Mouse (Mus musculus): ENCODE measurements at regions not wholly inside any gene's neighbourhood (a gene's known extent, or its start where the extent isn't known, plus 50 kb on each side); places are given as distances from the start of the nearest gene placed in this dataset.

GRCm38 (mm10) chr12:49946752-49947260 is 561.8 kb downstream of the Gm43517 start:
- DNase-seq: no peak

DNA sequence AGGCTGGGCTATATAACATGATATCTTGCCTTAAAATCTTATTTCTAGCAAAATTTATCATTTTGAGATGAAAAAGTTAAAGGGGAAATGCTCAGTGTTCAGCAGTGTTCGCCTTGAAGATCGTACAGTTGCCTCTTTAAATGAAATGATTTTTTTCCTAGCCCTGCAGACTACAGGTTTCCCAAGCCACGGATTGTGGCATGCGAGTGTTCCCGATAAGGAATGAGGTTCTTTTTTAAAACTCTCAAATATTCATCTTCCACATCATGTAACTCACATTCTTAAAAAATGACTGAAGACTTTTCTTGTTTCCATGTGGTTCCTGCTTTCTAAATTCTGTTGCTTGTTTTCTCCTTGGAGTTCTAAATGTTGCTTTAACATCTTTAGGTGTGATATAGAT is 566.0 kb downstream of the Gm43517 start:
- no peak for DNase-seq

DNA sequence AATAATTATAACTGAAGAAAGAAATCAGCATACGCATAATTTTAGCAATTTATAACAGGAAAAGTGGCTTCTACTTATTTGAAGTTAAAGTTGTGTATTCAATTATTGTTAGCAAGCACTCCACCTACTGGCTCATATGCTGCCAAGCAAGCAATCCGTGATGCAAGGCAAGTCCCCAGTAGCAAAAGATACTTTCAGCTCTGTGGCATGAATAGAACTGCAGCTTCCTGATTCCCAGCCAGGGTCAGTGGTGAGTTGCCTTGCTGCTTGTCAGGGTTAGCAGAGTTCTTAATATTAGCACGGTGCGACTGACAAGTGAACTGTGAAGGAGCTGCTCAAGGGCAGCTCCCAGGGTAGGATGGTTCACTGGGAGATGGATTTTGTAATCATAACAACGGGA is 566.8 kb downstream of the Gm43517 start:
- DNase-seq: peak; percentile 33

- DNase-seq: no peak
These were observed 583.1 kb downstream of the Gm43517 start for GRCm38 (mm10) chr12:49968072-49968471.

DNA sequence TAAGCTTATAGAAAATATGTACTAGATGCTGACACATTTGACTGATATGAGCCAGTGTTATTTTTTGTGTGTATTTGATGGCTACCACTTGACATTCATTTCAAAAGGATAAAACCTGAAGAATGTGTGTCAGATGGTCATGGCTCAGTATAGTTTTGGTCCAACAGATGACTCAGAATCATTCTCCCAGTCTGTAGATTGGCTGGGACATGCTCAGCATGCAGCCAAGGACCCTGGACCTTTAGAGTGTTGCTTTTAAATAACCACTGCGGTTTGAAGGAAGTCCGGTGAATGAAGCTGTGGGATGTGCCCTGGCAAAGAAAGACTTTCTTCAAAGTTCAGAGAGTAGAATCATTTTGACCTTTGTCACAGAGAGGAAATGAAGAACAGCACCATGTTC is 584.6 kb downstream of the Gm43517 start:
- no peak for DNase-seq

GRCm38 (mm10) chr12:49974591-49975323 is 589.8 kb downstream of the Gm43517 start:
- peak; percentile 22 for DNase-seq

- no peak for DNase-seq
These were observed 590.6 kb downstream of the Gm43517 start for GRCm38 (mm10) chr12:49975553-49975952.

DNA sequence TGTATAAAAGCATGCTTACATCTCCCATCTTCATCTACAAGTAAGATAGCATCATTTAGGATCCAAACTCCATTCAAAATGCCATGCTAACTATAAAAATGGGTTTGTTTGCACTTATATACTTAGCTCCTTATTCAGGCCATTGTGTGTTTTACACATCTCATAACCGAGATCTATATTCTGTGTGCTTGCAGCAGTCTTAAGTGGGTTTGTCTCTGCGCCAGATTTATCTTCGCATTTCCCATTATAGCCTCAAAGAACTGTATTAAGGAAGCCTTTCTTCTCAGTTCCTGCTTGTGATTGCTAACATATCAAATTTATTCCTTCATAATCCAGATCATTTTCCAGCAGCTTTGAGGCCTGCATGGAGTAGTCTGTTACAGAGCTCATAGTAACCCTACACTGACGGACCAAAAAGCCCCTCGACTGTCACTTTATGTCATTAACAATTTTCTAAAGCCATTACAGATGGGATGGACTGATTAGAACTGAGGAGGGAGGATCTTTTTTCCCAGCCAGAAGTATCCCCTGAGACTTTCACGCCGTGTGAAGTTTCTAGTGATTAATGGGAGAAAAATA is 607.6 kb downstream of the Gm43517 start:
- DNase-seq: no peak

DNA sequence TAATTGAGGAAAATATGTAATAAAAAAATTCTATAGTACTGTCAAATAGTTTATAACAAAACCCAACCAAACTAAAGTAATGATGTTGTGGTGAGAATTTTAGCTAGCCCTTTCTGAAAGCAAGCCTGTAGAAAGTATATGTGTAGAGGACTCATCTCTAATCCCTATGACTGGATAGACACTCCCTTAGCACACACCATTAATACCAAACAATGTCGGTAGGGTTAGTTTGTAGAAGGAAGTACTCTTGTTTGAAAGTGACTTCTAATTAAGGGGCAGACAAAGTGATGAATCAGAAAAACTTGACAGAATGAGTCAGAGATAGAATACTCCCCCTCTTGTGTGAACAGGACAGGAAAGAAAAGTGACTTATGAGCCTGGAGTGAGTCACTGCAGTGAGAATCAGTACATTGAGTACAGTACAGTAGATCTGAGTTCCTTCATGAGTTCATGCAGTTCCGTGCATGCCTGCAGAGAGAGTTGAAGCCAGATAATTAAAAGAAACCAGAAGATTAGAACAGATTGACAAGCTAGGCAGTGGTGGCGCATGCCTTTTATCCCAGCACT is 610.0 kb downstream of the Prkd1 start:
- DNase-seq: no peak

GRCm38 (mm10) chr12:50061286-50061685 is 587.6 kb downstream of the Prkd1 start:
- no peak for DNase-seq

GRCm38 (mm10) chr12:50066394-50066793 is 582.5 kb downstream of the Prkd1 start:
- DNase-seq: no peak

DNA sequence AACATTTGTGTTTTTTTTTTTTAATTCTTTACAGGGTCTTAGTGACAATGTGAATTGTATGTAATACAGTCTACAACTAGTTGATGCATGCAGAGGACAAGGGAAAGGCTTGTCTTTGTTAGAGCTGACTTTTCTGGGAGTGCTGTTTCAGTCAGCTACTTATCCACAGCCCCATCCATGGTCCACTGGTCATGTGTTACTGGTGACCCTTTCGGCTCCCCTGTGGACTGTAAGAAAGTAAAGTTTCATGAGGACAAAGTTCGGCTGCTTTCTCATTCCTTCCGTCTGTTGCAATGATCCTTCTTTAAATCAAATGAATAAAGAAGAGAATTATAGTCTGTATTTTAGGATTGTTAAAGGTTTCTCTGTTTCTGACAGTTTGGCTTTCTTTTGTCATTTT is 577.1 kb downstream of the Prkd1 start:
- no peak for DNase-seq

- DNase-seq: no peak
These were observed 576.5 kb downstream of the Prkd1 start for GRCm38 (mm10) chr12:50072359-50072758.

DNA sequence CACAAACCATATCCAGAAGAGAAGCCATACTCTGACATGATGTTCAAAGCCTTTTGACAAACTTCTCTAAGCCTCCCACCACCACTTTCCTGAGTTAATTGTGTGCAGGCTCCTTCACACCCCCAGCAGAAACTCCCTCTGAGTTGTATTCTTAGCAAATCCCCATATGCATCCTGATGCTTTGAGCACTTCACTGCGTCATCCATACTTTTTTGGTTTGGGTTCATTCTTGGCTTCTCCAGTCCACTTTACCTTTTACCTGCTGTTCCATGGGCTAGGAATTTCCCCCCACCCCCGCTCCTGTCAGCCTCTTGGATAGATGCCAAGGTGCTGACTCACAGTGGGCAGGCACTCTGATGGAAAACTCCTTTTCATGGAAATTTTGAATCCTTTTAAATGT is 575.2 kb downstream of the Prkd1 start:
- DNase-seq: no peak

DNA sequence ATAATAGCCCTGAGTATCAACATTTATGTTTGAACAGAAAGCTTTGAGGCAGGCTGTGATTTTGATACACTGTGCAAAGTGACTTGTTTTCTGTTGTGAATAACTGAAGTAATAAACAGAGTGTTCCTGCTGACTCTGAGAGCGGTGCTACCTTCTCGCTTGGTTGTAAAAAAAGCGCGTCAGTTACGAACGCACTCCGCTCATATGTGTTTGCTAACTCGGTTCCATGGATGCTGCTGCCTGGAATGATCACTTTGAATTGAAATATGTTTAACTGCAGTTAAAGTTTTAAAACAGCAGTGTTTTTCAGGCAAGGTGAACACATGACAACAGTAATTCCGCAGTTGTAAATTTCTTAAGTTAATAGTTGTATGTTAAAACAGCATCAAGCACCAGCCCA is 567.7 kb downstream of the Prkd1 start:
- no peak for DNase-seq

- DNase-seq: no peak
These were observed 567.3 kb downstream of the Prkd1 start for GRCm38 (mm10) chr12:50081571-50081970.

GRCm38 (mm10) chr12:50084517-50084916 is 564.4 kb downstream of the Prkd1 start:
- DNase-seq: no peak

- DNase-seq: no peak
These were observed 537.5 kb downstream of the Prkd1 start for GRCm38 (mm10) chr12:50111246-50112044.

- no peak for DNase-seq
These were observed 536.8 kb downstream of the Prkd1 start for GRCm38 (mm10) chr12:50112081-50112491.

- no peak for DNase-seq
These were observed 533.0 kb downstream of the Prkd1 start for GRCm38 (mm10) chr12:50115855-50116254.

GRCm38 (mm10) chr12:50118346-50118745 is 530.6 kb downstream of the Prkd1 start:
- no peak for DNase-seq

DNA sequence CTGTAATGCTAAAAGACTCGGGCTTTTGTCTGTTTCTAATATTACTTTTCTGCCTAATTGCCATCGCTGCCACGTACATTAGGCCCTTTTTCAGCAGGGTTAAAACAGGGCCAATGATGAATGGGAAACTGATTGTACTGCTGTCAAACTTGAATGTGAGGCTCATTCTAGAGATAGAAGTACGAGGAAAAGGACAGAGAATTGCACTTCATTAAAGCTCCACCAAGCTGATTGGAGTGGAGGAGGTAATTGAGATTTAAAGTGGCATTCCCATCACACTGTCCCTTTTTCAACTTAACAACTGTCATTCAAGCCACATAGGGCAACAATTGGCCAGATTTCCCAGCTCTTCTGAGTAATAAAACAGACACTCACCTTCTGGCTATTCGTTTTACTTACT is 526.8 kb downstream of the Prkd1 start:
- DNase-seq: no peak

DNA sequence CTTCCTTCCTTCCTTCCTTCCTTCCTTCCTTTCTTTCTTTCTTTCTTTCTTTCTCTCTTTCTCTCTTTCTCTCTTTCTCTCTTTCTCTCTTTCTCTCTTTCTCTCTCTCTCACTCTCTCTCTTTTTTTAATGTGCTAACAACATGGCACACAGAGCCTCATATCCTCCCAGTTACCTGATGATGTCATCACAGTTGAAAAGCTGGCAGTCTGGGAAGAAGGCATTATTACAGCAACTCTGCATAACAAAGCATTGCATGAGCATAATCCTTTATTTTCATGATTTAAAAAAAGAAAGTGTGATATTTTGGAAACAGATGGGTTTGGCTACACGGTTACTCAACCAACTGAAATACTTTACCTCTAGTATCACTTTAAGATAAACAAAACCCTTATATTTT is 525.9 kb downstream of the Prkd1 start:
- no peak for DNase-seq

All from adrenal gland, postnatal 10 days (tissue).